In genomic region chr3:130535021-130535420, GRCm38 (mm10) we compare ENCODE assay signal across 22 mouse cellular contexts.
DNase-seq lines count a peak whose midpoint lies in the region; ATAC-seq and TF ChIP-seq lines count a peak whose summit lies in the region.
"Had no signal": no experiment of that assay in that cellular context is flagged by ENCODE, and none has a peak within 500 bp of the region (broad histone marks: within the 10 kb centered on the region; RNA-seq: fewer than 3 reads in every experiment).

No protein-coding gene starts in this region.

- TF ChIP-seq EP300 in lung, postnatal 0 days (IDR thresholded peaks at IDR 0.05), result no peak

- no peak overlapping the region for H3K27ac ChIP-seq in intestine, embryonic 14.5 days (ENCODE audit: low read depth)
- no peak overlapping the region for H3K27ac ChIP-seq in intestine, postnatal 0 days (ENCODE audit: low read depth, low read length)
- no peak overlapping the region for H3K27ac ChIP-seq in lung, embryonic 14.5 days (ENCODE audit: low read depth)
- H3K27ac ChIP-seq in lung, postnatal 0 days (ENCODE audit: low read length), result no peak overlapping the region
- H3K27ac ChIP-seq: embryonic facial prominence, embryonic 10.5 days; embryonic facial prominence, embryonic 12.5 days; forebrain, embryonic 13.5 days; forebrain, embryonic 15.5 days had no signal

- H3K36me3 ChIP-seq in intestine, embryonic 14.5 days (ENCODE audit: control insufficient read depth, insufficient read depth, low read length), result no peaks in the 10 kb centered on the region
- H3K36me3 ChIP-seq in intestine, postnatal 0 days (ENCODE audit: control insufficient read depth, insufficient read depth), result no peaks in the 10 kb centered on the region
- H3K36me3 ChIP-seq in lung, embryonic 14.5 days (ENCODE audit: insufficient read depth), result no peaks in the 10 kb centered on the region
- H3K36me3 ChIP-seq in lung, postnatal 0 days (ENCODE audit: insufficient read depth, low read length), result no peaks in the 10 kb centered on the region
- H3K36me3 ChIP-seq: embryonic facial prominence, embryonic 10.5 days; embryonic facial prominence, embryonic 12.5 days; forebrain, embryonic 15.5 days; G1E had no signal

- H3K4me1 ChIP-seq in intestine, embryonic 14.5 days (replicated peaks; ENCODE audit: control insufficient read depth, insufficient read depth, low read length), result no peaks in the 10 kb centered on the region
- H3K4me1 ChIP-seq in intestine, postnatal 0 days (replicated peaks; ENCODE audit: control insufficient read depth, insufficient read depth, low read length), result no peaks in the 10 kb centered on the region
- H3K4me1 ChIP-seq in lung, embryonic 14.5 days (ENCODE audit: insufficient read depth), result no peaks in the 10 kb centered on the region
- H3K4me1 ChIP-seq in lung, postnatal 0 days (ENCODE audit: insufficient read depth, low read depth, low read length), result no peaks in the 10 kb centered on the region
- H3K4me1 ChIP-seq: embryonic facial prominence, embryonic 10.5 days; embryonic facial prominence, embryonic 12.5 days; forebrain, embryonic 13.5 days; forebrain, embryonic 15.5 days had no signal

- no peak for ATAC-seq in intestine, embryonic 14.5 days (replicated peaks; ENCODE audit: low FRiP score, low TSS enrichment, low read depth)
- no peak for ATAC-seq in intestine, postnatal 0 days
- ATAC-seq in lung, embryonic 14.5 days (ENCODE audit: insufficient read depth), result no peak
- ATAC-seq in lung, postnatal 0 days, result no peak
- ATAC-seq: activated CD4-positive, CD25-positive, alpha-beta regulatory T cell, adult 4 months; CD4-positive, CD25-positive, alpha-beta regulatory T cell, adult 4 months; forebrain, embryonic 13.5 days; forebrain, embryonic 15.5 days; forebrain, postnatal 0 days; Patski had no signal

- WGBS in intestine, embryonic 14.5 days, result 85% methylated on average over 9 of the region's 9 CpGs
- WGBS in intestine, postnatal 0 days, result 86% methylated on average over 9 of the region's 9 CpGs
- 77% methylated on average over 9 of the region's 9 CpGs for WGBS in lung, embryonic 14.5 days
- WGBS in lung, postnatal 0 days, result 68% methylated on average over 9 of the region's 9 CpGs

- no peak overlapping the region for H3K4me3 ChIP-seq in intestine, embryonic 14.5 days (ENCODE audit: low read depth, low read length)
- H3K4me3 ChIP-seq in intestine, postnatal 0 days (ENCODE audit: low read depth, low read length), result no peak overlapping the region
- H3K4me3 ChIP-seq in lung, embryonic 14.5 days (ENCODE audit: low read depth, low read length), result no peak overlapping the region
- H3K4me3 ChIP-seq in lung, postnatal 0 days (ENCODE audit: low read depth, low read length), result no peak overlapping the region
- H3K4me3 ChIP-seq: embryonic facial prominence, embryonic 10.5 days; embryonic facial prominence, embryonic 12.5 days; forebrain, embryonic 13.5 days; forebrain, embryonic 15.5 days had no signal

- peak; percentile 49 to 65 for DNase-seq in cerebellum, postnatal 10 days
- no peak for DNase-seq in cerebellum, adult 8-10 months
- DNase-seq in intestine, embryonic 14.5 days (ENCODE audit: low spot score), result peak; percentile 34
- peak; percentile 26 for DNase-seq in lung, embryonic 14.5 days
- no peak for DNase-seq in lung, postnatal 0 days (ENCODE audit: low spot score)
- DNase-seq: adrenal gland, adult 8-10 months; adrenal gland, postnatal 14 days; adrenal gland, postnatal 36 days; B cell, adult 2 months; cerebellum, adult 18-20 months; cerebellum, adult 9-10 months; forebrain, postnatal 0 days had no signal

- no peaks in the 10 kb centered on the region for H3K27me3 ChIP-seq in intestine, embryonic 14.5 days (replicated peaks; ENCODE audit: control insufficient read depth, insufficient read depth, low read length)
- no peaks in the 10 kb centered on the region for H3K27me3 ChIP-seq in intestine, postnatal 0 days (replicated peaks; ENCODE audit: control insufficient read depth, insufficient read depth, low read length)
- H3K27me3 ChIP-seq in lung, embryonic 14.5 days (ENCODE audit: insufficient read depth, low read length), result no peaks in the 10 kb centered on the region
- H3K27me3 ChIP-seq in lung, postnatal 0 days (replicated peaks; ENCODE audit: insufficient read depth, low read length), result no peaks in the 10 kb centered on the region
- H3K27me3 ChIP-seq: CH12.LX; embryonic facial prominence, embryonic 12.5 days; forebrain, embryonic 13.5 days; forebrain, embryonic 15.5 days had no signal

- H3K9me3 ChIP-seq in intestine, embryonic 14.5 days (ENCODE audit: control insufficient read depth, low read length), result no peaks in the 10 kb centered on the region
- no peaks in the 10 kb centered on the region for H3K9me3 ChIP-seq in intestine, postnatal 0 days (ENCODE audit: control insufficient read depth)
- no peaks in the 10 kb centered on the region for H3K9me3 ChIP-seq in lung, embryonic 14.5 days (ENCODE audit: low read depth, low read length)
- no peaks in the 10 kb centered on the region for H3K9me3 ChIP-seq in lung, postnatal 0 days (ENCODE audit: low read length)
- H3K9me3 ChIP-seq: embryonic facial prominence, embryonic 10.5 days; embryonic facial prominence, embryonic 12.5 days; forebrain, embryonic 13.5 days; forebrain, embryonic 15.5 days had no signal

- no peak for TF ChIP-seq CTCF in intestine, postnatal 0 days (IDR thresholded peaks at IDR 0.05; ENCODE audit: low read depth)
- TF ChIP-seq CTCF in lung, embryonic 14.5 days (IDR thresholded peaks at IDR 0.05; ENCODE audit: low read depth), result no peak
- no peak for TF ChIP-seq CTCF in lung, postnatal 0 days (IDR thresholded peaks at IDR 0.05)

- H3K4me2 ChIP-seq in intestine, embryonic 14.5 days (ENCODE audit: low read length), result no peak overlapping the region
- H3K4me2 ChIP-seq in intestine, postnatal 0 days (replicated peaks; ENCODE audit: low read depth), result no peak overlapping the region
- H3K4me2 ChIP-seq in lung, embryonic 14.5 days, result no peak overlapping the region
- no peak overlapping the region for H3K4me2 ChIP-seq in lung, postnatal 0 days (replicated peaks; ENCODE audit: low read depth, low read length)
- H3K4me2 ChIP-seq: embryonic facial prominence, embryonic 12.5 days; forebrain, embryonic 13.5 days; forebrain, embryonic 15.5 days had no signal

- no peak overlapping the region for H3K9ac ChIP-seq in intestine, embryonic 14.5 days (ENCODE audit: low read length)
- no peak overlapping the region for H3K9ac ChIP-seq in intestine, postnatal 0 days (ENCODE audit: low read depth, low read length)
- H3K9ac ChIP-seq in lung, embryonic 14.5 days, result no peak overlapping the region
- H3K9ac ChIP-seq in lung, postnatal 0 days (replicated peaks; ENCODE audit: low read depth), result no peak overlapping the region
- H3K9ac ChIP-seq: embryonic facial prominence, embryonic 12.5 days; forebrain, embryonic 13.5 days; forebrain, embryonic 15.5 days; forebrain, postnatal 0 days had no signal

Comparison
In these comparisons a context has a peak if more than half of its experiments do, and no peak if none do; other contexts are left out.
1. DNase-seq: peak in cerebellum, postnatal 10 days (2 of 2), intestine, embryonic 14.5 days (single experiment) and lung, embryonic 14.5 days (single experiment); none in cerebellum, adult 8-10 months (single experiment) and lung, postnatal 0 days (single experiment).